Mouse (Mus musculus) midbrain, embryonic 12.5 days (tissue): ENCODE measurements at regions not wholly inside any gene's neighbourhood (a gene's known extent, or its start where the extent isn't known, plus 50 kb on each side); places are given as distances from the start of the nearest gene placed in this dataset.

Experiments used
- ATAC-seq: fragments of 200-750 bp; cut with Nextera tagmentation; 2 replicates; pipeline ENCODE4 v1.8.0; 2017; ENCODE audit warnings: low read depth, moderate TSS enrichment, moderate library complexity; ENCODE audit not compliant: low FRiP score
- H3K27ac ChIP-seq: fragments of 300-500 bp; sonication (generic); replicated peaks from 2 replicates; pipeline ENCODE4 v1.5.1; 2016; ENCODE audit warnings: mild to moderate bottlenecking
- H3K27me3 ChIP-seq: fragments of 300-500 bp; sonication (generic); 2 replicates; pipeline ENCODE4 v1.6.1; 2016; ENCODE audit warnings: mild to moderate bottlenecking
- H3K36me3 ChIP-seq: fragments of 300-500 bp; sonication (generic); 2 replicates; pipeline ENCODE4 v1.6.1; 2016
- H3K4me1 ChIP-seq: fragments of 300-500 bp; sonication (generic); 2 replicates; pipeline ENCODE4 v1.6.1; 2016
- H3K4me2 ChIP-seq: fragments of 300-500 bp; sonication (generic); replicated peaks from 2 replicates; pipeline ENCODE4 v1.6.1; 2016; ENCODE audit warnings: mild to moderate bottlenecking, moderate library complexity
- H3K4me3 ChIP-seq: fragments of 300-500 bp; sonication (generic); 2 replicates; pipeline ENCODE4 v1.5.1; 2016; ENCODE audit warnings: mild to moderate bottlenecking
- H3K9ac ChIP-seq: fragments of 300-500 bp; sonication (generic); replicated peaks from 2 replicates; pipeline ENCODE4 v1.6.1; 2016; ENCODE audit warnings: mild to moderate bottlenecking, moderate library complexity
- H3K9me3 ChIP-seq: fragments of 300-500 bp; sonication (generic); 2 replicates; pipeline ENCODE4 v1.6.1; 2016; ENCODE audit warnings: mild to moderate bottlenecking
- WGBS: fragments of 180-500 bp; shearing (Covaris S2); methylation state at CpG from one replicate; pipeline ENCODE4 v1.1.7; 2016; 5-methylcytosine and 5-hydroxymethylcytosine counted together

DNA sequence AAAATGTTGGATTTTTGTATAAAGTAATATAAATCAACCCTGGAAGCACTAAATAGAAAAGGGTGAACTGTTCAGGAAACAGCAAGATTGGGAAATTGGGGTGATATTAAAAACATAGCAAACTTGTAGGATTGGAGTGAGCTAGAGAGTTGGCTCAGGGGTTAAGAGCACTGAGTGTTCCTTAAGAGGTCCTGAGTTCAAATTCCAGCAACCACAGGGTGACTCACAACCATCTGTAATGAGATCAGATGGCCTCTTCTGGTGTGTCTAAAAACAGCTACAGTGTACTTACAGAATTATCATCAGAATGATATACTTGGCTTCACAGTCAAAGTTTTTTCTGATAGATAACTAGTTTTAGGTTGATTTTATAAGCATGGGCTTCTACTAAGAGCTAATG lies 73.8 kb upstream of the Mbnl1 start:
- Histone ChIP-seq H3K27ac (no peak overlapping the region), H3K4me2 (no peak overlapping the region), H3K36me3 (no peaks in the 10 kb centered on the region), H3K4me1 (no peaks in the 10 kb centered on the region), H3K4me3 (no peak overlapping the region), H3K9ac (no peak overlapping the region), H3K27me3 (no peaks in the 10 kb centered on the region), H3K9me3 (no peaks in the 10 kb centered on the region)
- ATAC-seq: no peak

DNA sequence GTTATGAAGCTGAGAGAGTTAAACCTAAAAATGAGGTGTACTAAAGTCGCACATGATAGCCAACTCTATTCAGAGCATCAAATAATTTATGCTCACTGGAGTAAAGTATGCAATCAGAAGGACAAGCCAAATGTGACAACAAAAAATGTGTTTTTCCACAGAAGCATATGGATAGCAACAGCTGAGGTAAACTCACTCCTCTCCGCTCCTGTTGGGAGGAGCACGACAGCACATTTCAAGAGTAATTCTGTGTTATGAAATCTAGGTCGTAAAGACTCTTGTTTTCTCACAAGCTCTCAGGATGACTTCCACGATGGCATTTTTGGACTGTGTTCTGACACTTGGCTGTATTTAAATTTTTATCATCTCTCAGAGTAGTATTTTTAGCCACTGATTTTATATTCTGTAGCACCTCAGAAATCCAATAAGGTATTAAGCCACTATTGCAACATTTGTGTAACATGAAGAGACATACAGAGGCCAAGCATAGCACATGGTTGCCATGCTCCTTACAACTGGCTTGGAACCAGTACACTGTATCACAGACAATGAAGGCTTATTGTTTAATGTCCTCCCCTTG lies 70.3 kb upstream of the Mbnl1 start:
- H3K4me3 ChIP-seq: no peak overlapping the region
- H3K27me3 ChIP-seq: no peaks in the 10 kb centered on the region
- no peak overlapping the region for H3K27ac ChIP-seq
- H3K9me3 ChIP-seq: no peaks in the 10 kb centered on the region
- H3K36me3 ChIP-seq: no peaks in the 10 kb centered on the region
- no peak overlapping the region for H3K9ac ChIP-seq
- H3K4me2 ChIP-seq: no peak overlapping the region
- WGBS: 94% methylated on average over 5 of the region's 5 CpGs
- ATAC-seq: no peak
- H3K4me1 ChIP-seq: no peaks in the 10 kb centered on the region

DNA sequence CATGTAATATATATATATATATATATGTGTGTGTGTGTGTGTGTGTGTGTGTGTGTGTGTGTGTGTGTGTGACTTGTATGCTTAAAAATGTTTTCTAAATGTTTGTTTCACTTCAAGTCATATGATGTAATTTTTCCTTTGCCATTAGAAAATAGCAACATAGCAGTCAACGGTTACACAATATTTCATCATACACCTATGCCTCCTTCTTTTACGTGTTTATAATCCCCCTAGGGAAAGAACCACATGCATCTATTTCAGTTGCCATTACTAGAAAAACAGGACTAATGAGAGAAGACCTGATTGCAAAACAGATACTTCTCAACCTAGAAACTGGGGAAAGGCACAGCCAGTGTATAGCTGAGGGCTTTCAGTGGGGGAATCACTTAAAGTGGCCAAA lies 65.2 kb upstream of the Mbnl1 start:
- 94% methylated on average over 2 of the region's 2 CpGs for WGBS
- H3K27me3 ChIP-seq: no peaks in the 10 kb centered on the region
- no peaks in the 10 kb centered on the region for H3K36me3 ChIP-seq

DNA sequence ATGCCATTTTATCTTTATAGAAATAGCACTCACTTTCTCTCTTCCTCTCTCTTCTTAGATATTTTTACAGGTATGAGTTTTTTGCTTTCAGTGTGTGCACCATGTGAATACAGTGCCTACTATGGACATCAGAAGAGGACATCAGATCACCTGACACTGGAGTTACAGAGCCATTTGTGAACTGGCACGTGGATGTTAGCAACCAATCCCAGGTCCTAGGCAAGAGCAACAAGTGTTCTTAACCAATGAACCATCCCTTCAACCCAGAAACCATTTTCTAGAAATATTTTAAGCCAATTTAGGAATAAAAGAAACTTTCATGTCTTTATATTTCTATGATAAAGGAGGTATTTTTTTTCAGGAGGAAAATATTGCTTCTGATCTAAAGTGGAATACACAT lies 64.7 kb upstream of the Mbnl1 start:
- ATAC-seq: no peak
- H3K9ac ChIP-seq: no peak overlapping the region
- H3K27me3 ChIP-seq: no peaks in the 10 kb centered on the region
- H3K4me2 ChIP-seq: no peak overlapping the region
- H3K4me1 ChIP-seq: no peaks in the 10 kb centered on the region
- H3K4me3 ChIP-seq: no peak overlapping the region
- WGBS: 68% methylated on average over 1 of the region's 1 CpGs
- no peak overlapping the region for H3K27ac ChIP-seq
- H3K9me3 ChIP-seq: no peaks in the 10 kb centered on the region
- no peaks in the 10 kb centered on the region for H3K36me3 ChIP-seq

More for the DNA sequence above, 65.2 kb upstream of the Mbnl1 start:
- H3K9me3 ChIP-seq: no peaks in the 10 kb centered on the region
- no peak overlapping the region for H3K9ac ChIP-seq
- H3K4me3 ChIP-seq: no peak overlapping the region
- no peak overlapping the region for H3K27ac ChIP-seq
- H3K4me1 ChIP-seq: no peaks in the 10 kb centered on the region
- no peak overlapping the region for H3K4me2 ChIP-seq
- no peak for ATAC-seq

DNA sequence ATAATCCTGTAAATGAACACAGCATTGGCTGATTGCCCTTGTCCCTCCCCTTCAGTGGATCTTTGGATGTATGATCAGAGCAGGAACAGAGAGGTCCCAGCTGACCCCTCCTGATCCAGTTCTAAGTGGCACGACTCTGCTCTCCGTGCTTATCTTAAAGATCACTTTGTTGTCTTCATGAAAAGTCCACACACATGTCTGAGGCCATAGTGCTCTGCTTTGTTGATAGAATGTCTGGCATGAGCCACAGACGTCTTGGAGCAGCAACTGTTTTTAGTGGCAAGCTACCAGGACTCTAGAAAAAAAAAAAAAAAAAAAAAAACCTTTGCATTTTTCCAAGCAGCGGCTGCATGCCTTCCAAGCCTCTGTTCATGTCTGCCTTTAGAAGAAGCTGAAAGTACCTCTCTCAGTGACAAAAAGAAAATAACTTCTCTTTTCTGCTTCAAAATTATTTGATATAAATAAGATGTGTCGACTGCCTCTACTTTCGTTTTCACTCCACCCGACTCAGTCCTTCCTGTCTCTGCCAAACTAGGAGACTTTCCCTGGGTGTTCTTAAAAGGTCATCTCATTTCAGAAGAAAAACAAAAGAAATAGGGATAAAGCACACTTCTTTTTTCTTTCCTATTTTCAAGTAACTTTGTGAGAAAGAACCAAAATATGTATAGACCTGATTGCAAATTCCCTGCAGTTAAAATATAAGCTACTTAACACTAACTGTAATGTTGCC lies 63.9 kb upstream of the Mbnl1 start:
- Histone ChIP-seq H3K4me2 (no peak overlapping the region), H3K4me3 (no peak overlapping the region), H3K9ac (no peak overlapping the region), H3K36me3 (no peaks in the 10 kb centered on the region), H3K4me1 (no peaks in the 10 kb centered on the region), H3K9me3 (no peaks in the 10 kb centered on the region), H3K27me3 (no peaks in the 10 kb centered on the region), H3K27ac (no peak overlapping the region)
- 59% methylated on average over 7 of the region's 7 CpGs for WGBS
- ATAC-seq: no peak

DNA sequence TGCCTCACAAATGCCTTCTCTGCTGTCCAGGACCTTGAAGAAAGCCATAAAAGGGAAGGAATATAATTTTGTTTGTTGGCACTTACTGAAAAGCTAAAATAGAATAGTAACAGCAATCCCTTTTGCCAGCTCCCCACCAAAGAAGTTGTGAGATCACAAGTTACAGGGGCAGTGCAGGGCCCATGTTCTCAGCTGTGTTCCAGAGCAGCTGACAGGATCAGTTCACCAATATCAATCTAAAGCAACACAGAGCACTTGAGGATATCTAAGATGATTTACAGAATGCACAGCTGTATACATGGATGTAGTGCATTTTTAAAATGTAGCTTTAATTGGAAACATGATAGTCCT lies 63.4 kb upstream of the Mbnl1 start:
- H3K4me2 ChIP-seq: no peak overlapping the region
- no peak overlapping the region for H3K4me3 ChIP-seq
- no peaks in the 10 kb centered on the region for H3K36me3 ChIP-seq
- H3K9me3 ChIP-seq: no peaks in the 10 kb centered on the region
- H3K9ac ChIP-seq: no peak overlapping the region
- no peaks in the 10 kb centered on the region for H3K27me3 ChIP-seq
- no peak overlapping the region for H3K27ac ChIP-seq
- H3K4me1 ChIP-seq: no peaks in the 10 kb centered on the region
- no peak for ATAC-seq

DNA sequence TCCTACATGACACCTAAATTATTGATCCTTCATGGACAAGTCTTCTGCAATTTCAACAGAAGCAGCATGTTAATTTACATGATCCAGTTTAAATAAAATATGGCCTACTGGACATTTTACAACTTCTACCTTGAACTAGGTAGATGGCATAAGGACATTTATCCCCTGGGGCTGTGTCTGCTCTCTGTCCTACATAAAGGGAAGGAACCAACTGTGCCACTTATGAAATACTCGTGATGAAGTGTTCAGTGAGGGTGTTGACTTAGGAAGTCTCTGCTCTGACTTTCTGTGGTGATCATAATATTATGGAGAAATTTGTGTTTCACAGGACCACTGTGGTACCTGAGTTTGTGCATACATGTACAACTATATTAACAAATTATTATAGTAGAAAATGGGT lies 60.9 kb upstream of the Mbnl1 start:
- 71% methylated on average over 1 of the region's 1 CpGs for WGBS
- no peak overlapping the region for H3K9ac ChIP-seq
- no peak for ATAC-seq

DNA sequence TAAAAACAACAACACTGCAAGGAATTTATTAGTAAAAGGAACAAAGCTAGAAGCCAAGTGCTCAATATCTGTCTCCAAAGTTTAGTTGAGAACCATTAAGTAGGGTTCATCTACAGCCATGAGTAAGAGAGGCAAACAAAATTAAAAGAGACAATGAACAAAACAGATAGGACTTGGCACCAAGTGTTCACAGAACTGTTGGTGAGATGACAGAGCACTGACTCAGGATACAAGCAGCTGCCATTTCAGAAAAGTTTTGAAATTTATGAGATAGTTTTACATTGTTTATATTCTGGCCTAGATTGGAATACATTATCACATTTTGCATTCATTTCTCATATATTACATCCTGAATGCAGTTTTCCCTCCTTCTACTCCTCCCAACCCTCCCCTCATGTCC lies 60.4 kb upstream of the Mbnl1 start:
- Histone ChIP-seq H3K9me3 (no peaks in the 10 kb centered on the region), H3K4me1 (no peaks in the 10 kb centered on the region), H3K36me3 (no peaks in the 10 kb centered on the region), H3K9ac (no peak overlapping the region), H3K4me3 (no peak overlapping the region), H3K4me2 (no peak overlapping the region), H3K27me3 (no peaks in the 10 kb centered on the region), H3K27ac (no peak overlapping the region)
- ATAC-seq: no peak

More for the DNA sequence above, 60.9 kb upstream of the Mbnl1 start:
- Histone ChIP-seq H3K36me3 (no peaks in the 10 kb centered on the region), H3K9me3 (no peaks in the 10 kb centered on the region), H3K4me3 (no peak overlapping the region), H3K4me1 (no peaks in the 10 kb centered on the region), H3K27me3 (no peaks in the 10 kb centered on the region), H3K27ac (no peak overlapping the region), H3K4me2 (no peak overlapping the region)

DNA sequence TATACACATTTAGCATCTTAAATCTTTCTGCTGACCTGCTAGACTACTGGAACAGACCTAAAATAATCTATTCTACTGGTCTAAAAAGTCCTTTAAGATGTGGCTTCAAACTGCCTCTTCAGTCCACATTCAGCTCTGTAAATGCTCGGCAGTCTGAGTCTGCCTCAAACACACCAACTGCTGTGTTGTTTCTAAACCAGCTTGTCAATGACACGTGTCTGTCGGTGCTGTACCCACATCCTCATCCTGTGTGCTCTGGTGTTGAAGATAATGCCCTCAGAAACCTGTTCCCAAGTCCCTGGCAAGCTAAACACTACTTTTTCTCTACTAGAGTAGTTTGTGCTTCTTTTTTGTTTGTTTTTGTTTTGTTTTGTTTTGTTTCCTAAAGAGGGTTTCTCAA lies 58.9 kb upstream of the Mbnl1 start:
- no peak overlapping the region for H3K9ac ChIP-seq
- WGBS: 62% methylated on average over 3 of the region's 3 CpGs
- H3K4me2 ChIP-seq: no peak overlapping the region
- H3K36me3 ChIP-seq: no peaks in the 10 kb centered on the region
- no peak overlapping the region for H3K27ac ChIP-seq
- ATAC-seq: no peak
- H3K27me3 ChIP-seq: no peaks in the 10 kb centered on the region
- no peak overlapping the region for H3K4me3 ChIP-seq
- H3K9me3 ChIP-seq: no peaks in the 10 kb centered on the region
- no peaks in the 10 kb centered on the region for H3K4me1 ChIP-seq

DNA sequence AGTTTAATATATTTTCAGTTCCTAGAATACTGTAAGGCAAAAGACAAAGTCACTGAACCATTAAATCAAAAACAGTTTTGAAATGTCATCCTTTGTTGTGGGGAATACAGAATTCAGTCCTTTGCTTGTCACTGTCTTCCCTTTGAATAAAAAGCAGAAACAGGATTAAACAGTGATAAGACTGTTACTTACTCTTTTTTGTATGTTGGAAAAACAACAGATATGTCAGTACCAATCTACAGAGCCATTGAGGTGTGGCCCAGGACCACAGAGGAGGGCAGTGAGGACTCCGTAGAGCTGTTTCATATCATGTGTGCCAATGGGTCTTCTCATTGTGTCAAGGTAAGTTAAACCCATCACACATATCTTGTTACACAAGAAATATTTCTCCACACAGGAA lies 55.6 kb upstream of the Mbnl1 start:
- H3K4me1 ChIP-seq: no peaks in the 10 kb centered on the region
- WGBS: 79% methylated on average over 1 of the region's 1 CpGs
- H3K9ac ChIP-seq: no peak overlapping the region
- no peak overlapping the region for H3K4me2 ChIP-seq
- no peak overlapping the region for H3K27ac ChIP-seq
- no peaks in the 10 kb centered on the region for H3K27me3 ChIP-seq
- no peaks in the 10 kb centered on the region for H3K36me3 ChIP-seq
- H3K4me3 ChIP-seq: no peak overlapping the region
- no peak for ATAC-seq
- H3K9me3 ChIP-seq: no peaks in the 10 kb centered on the region

DNA sequence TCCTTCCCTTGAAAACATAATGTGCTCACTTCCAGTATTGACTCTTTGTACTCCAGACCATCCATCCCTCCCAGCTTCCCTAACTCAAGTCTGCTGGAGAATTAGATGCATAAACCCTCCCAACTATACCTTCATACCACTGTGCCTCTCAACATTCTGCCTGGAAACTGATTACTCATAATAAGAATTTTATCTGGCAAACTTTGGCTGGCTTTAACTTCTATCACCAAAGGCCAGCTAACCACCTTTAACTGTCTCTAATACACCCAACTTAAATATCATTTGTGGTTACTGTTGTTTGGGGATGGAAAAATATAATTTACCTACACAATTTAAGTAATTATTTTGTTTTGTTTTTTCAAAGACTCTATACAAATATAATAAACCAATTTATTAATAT lies 54.0 kb upstream of the Mbnl1 start:
- H3K27ac ChIP-seq: no peak overlapping the region
- no peak for ATAC-seq

DNA sequence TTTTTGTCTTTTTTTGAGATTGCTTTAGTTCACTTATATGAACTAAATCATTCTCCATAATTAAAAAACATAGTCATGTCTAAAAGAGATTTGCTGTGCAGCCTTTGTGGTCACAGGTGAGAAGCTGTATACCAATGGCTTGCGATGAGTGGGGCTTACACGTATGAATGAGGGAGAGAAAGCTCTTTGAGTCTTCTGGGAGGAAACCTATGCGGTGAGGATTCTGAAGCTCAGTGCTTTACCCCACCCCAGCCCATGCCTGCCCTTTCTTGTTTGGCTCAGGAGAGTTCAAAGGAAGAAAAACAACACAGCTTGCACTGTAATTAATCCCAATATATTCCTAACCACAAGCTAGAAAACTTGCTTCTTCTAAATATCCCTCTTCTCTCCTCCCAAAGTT lies 53.4 kb upstream of the Mbnl1 start:
- 95% methylated on average over 3 of the region's 3 CpGs for WGBS
- Histone ChIP-seq H3K9me3 (no peaks in the 10 kb centered on the region), H3K9ac (no peak overlapping the region), H3K4me1 (no peaks in the 10 kb centered on the region), H3K36me3 (no peaks in the 10 kb centered on the region), H3K27ac (no peak overlapping the region), H3K4me3 (no peak overlapping the region), H3K4me2 (no peak overlapping the region), H3K27me3 (no peaks in the 10 kb centered on the region)
- no peak for ATAC-seq

More for the DNA sequence above, 54.0 kb upstream of the Mbnl1 start:
- Histone ChIP-seq H3K4me3 (no peak overlapping the region), H3K9me3 (no peaks in the 10 kb centered on the region), H3K9ac (no peak overlapping the region), H3K36me3 (no peaks in the 10 kb centered on the region), H3K27me3 (no peaks in the 10 kb centered on the region), H3K4me2 (no peak overlapping the region), H3K4me1 (no peaks in the 10 kb centered on the region)
